Mouse (Mus musculus) hematopoietic stem cell, adult 5-6 weeks (primary cell): ENCODE measurements around the gene Nav2. TPM values are rescaled to one million over a fixed set of nuclear protein-coding genes. Genes with fewer than 3 reads are reported as not detected.
A peak's percentile ranks its signal among the peaks of the same experiment; 100 is the strongest.

Source experiments
- ATAC-seq, 2 experiments: fragments of 125-278 bp in 1 of 2; replicated peaks in 1 of 2; 2 replicates each; pipeline ENCODE4 v1.8.0; 2016 to 2017; ENCODE audit warnings: inconsistent platforms in 2 of 2, mild to moderate bottlenecking in 2 of 2, moderate number of reproducible peaks in 2 of 2, low read depth in 1 of 2, moderate TSS enrichment in 1 of 2; ENCODE audit not compliant: low FRiP score in 2 of 2, poor library complexity in 2 of 2, severe bottlenecking in 2 of 2, insufficient read depth in 1 of 2, low TSS enrichment in 1 of 2
- total RNA-seq: library from RNA; stranded (forward); fragments of 172-1452, 232-1000 nt; gene quantifications from 2 replicates; pipeline ENCODE4 v1.2.3, GENCODE M21; 2017

The Nav2 gene
- total RNA-seq, 1 experiment from 2014 or later, result 7.4 TPM

DNA sequence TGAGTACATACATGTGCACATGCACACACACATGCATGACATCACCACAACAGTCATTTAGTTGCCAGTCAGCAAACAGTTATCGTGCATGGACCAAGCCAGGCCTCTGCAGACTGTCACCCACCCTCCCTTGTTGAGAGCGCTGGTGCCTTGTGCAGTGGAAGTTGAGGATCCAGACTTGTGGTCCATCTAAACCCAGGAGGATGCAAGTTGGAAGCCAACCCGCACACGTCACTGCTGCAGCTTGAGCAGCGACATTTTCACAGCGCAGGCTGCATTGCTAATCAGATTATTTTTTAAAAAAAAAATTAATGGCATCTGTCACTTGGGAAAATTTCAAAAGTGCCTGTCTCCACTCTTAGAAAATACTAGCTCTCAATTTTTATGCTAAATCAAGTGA, 106.8 kb downstream of the Nav2 start:
- ATAC-seq, result no peak

DNA sequence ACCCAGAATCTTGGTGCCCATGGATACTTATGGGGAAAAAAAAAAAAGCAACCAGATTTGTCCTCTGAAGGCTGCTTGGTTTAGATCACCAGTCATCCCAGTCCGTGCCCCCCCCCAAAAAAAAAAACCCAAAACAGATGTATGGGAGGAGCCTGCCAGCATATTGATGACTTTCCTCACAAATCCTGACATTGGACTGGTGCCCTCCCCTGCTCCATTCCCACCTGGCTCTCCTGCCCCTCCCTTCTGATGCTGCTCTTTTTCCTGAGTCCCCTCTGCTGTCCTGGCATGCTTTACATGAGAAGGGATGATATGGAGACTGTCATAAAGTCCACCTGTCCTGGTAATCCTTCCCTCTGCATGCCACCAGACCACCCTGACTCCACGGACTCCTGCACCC, 107.6 kb downstream of the Nav2 start:
- no peak for ATAC-seq

DNA sequence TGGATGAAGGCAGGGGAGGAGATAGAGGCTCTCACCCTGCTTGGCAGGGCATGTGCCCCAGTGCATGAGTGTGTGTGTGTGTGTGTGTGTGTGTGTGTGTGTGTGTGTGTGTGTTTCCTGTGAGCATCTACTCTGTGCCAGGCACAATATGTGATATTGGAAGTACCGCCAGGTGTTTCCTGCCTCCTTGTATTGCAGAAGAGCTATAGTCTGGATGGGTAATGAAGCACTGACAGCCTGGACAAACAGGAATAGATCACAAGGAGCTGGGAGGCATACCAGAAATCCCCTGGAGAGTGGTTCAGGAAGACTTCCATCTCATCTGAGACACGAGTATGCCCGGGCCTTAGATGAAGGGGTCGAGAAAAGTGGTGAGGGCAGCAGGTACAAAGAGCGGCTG, 109.3 kb downstream of the Nav2 start:
- peak in 1 of 2 experiments; percentile 15; a peak in 3 of 4 replicates for ATAC-seq

GRCm38 (mm10) chr7:49018478-49018914, 110.0 kb downstream of the Nav2 start:
- no peak for ATAC-seq

GRCm38 (mm10) chr7:49025026-49025815, 116.7 kb downstream of the Nav2 start:
- ATAC-seq, result no peak

DNA sequence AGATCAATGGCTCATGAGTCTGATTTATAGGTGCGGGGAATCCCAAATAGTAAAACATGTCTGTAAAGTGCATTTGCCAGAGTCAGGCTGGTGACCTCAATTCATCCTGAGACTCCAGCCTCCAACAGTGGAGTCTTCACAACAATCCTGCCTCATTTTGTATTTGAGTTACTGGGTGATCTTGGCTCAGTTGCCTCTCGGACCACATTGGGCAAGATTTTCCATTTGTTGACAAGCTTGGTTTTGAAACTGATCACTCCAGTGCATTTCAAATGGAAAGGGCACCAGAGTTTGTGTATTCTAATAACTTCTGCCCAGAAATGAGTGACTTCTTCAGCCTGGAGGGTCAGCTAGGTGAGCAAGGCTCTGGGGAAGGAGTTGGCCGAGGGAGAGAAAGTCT, 117.5 kb downstream of the Nav2 start:
- ATAC-seq, result no peak

- ATAC-seq, result no peak
These were observed 118.0 kb downstream of the Nav2 start for GRCm38 (mm10) chr7:49026466-49026865.

DNA sequence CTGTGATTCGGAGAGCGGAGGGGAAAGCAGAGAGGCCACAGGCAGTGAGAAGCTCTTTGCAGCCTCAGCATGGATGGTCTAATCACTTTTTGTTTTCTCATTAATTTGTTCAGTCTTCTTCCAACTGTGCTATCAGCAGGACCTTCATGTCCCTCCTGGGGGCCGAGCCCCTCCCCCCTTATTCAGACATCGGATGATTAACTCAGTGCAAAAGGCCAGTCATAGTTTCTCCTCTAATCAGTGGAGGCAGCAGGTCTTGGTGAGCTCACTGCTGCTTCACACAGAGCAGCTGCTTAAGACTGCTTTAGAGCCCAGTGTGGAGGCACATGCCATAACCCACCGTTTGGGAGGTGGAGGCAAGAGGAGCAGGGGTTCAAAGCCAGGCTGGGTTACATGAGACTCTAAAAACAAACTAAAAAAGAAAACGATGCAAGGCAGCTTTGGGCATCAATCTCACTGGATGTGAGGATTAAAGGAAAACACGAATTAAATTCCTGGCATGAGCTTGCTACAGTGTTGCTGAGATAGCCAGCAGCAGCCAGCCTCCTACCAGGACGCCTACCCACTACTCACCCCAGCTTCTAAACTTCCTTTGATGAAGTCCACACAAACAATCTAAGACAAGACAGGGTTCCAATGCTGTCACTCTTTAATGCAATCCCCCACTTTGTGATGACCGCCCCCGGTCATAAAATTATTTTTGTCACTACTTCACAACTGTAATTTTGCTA, 120.9 kb downstream of the Nav2 start:
- no peak for ATAC-seq

- ATAC-seq, result no peak
These were observed 123.7 kb downstream of the Nav2 start for GRCm38 (mm10) chr7:49032216-49032615.

GRCm38 (mm10) chr7:49034253-49034652, 125.7 kb downstream of the Nav2 start:
- no peak for ATAC-seq

DNA sequence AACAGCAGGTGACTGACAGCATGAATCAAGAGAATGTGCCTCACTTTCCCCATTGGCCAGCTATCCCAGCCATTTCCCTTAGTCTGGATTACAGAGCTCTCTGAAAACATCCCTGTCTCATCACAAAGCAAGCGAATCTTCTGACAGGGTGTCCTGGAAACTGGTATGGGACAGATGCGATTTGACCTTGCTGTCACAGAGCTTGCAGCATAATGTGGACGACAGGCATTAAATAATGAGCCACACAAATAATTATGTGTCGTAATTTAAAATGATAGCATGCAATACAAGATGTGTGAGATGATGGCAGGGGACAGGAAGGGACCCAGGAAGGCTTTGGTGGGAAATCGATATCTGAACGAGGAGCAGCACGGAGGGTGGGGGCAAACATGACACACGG, 131.6 kb downstream of the Nav2 start:
- no peak for ATAC-seq

GRCm38 (mm10) chr7:49041334-49042070, 133.0 kb downstream of the Nav2 start:
- ATAC-seq, result no peak

DNA sequence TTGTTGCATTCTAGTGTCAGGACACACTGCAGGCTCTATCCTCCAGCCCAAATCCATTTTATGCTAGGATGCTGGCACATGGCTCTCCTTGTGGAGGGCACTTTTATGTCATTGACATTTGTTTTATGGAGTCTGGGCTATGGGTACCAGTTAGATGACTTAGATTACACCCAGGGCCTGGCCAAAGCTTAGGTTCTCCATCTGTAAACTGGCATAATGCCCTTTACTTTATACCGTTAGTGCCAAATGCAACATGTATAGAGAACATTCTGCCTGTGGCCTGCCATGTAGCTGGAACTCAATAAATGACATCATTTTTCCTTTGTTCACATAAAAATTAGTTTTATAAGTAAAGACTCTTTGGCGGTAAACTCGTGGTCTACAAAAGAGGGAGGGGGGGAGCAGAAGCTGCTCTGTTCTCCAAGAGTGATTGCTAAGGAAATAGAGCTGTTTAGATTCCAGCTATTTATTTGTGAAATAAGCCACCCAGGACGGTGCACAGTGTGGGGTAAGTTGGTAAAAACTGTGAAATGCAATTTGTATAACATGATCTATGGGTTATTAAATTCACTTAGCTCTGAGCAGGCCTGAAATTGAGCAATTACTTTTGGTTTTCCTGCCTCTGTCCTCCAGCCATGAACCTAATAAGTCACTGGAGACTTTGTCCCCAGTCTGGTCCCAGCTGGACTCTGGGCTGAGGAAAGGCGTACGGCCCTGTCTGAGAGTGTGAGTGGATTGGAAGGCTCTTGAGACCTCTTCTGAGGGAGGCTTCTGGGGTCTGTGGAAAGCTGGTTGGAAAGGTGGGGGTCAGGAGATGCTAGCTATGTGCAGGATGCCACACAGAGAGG, 137.2 kb downstream of the Nav2 start:
- ATAC-seq, result no peak

GRCm38 (mm10) chr7:49046347-49046989, 138.0 kb downstream of the Nav2 start:
- peak; percentile 16 to 42; a peak in 2 of 4 replicates for ATAC-seq

- peak; percentile 74 to 79 for ATAC-seq
These were observed 138.8 kb downstream of the Nav2 start for GRCm38 (mm10) chr7:49047336-49047735.

GRCm38 (mm10) chr7:49052871-49053618, 144.5 kb downstream of the Nav2 start:
- ATAC-seq, result no peak
